Mouse (Mus musculus) E14TG2a.4 (cell line): ENCODE measurements at regions not wholly inside any gene's neighbourhood (a gene's known extent, or its start where the extent isn't known, plus 50 kb on each side); places are given as distances from the start of the nearest gene placed in this dataset.

ENCODE experiments used
- H3K27me3 ChIP-seq: 2 replicates; pipeline ENCODE4 v1.6.1; 2014; ENCODE audit warnings: low read length, control low read depth; ENCODE audit not compliant: insufficient read depth
- H3K36me3 ChIP-seq: 2 replicates; pipeline ENCODE4 v1.6.1; 2014; ENCODE audit warnings: low read length, control low read depth; ENCODE audit not compliant: insufficient read depth
- H3K4me1 ChIP-seq: replicated peaks from 2 replicates; pipeline ENCODE4 v1.6.1; 2014; ENCODE audit warnings: low read depth, low read length, control low read depth
- H3K4me3 ChIP-seq: replicated peaks from 2 replicates; pipeline ENCODE4 v1.5.1; 2014; ENCODE audit warnings: mild to moderate bottlenecking, low read length
- H3K9me3 ChIP-seq: 2 replicates; pipeline ENCODE4 v1.6.1; 2014; ENCODE audit warnings: low read length, control low read depth
- CTCF ChIP-seq: conservative IDR thresholded peaks from 2 replicates; pipeline ENCODE4 v1.5.1; 2014; ENCODE audit warnings: low read length
- NANOG ChIP-seq: IDR thresholded peaks from 2 replicates; pipeline ENCODE4 v1.6.1; 2014; ENCODE audit warnings: borderline replicate concordance, low read length, mixed read lengths
- POU5F1 ChIP-seq: IDR thresholded peaks from 2 replicates; pipeline ENCODE4 v1.6.1; 2014; ENCODE audit warnings: low read length, borderline replicate concordance

DNA sequence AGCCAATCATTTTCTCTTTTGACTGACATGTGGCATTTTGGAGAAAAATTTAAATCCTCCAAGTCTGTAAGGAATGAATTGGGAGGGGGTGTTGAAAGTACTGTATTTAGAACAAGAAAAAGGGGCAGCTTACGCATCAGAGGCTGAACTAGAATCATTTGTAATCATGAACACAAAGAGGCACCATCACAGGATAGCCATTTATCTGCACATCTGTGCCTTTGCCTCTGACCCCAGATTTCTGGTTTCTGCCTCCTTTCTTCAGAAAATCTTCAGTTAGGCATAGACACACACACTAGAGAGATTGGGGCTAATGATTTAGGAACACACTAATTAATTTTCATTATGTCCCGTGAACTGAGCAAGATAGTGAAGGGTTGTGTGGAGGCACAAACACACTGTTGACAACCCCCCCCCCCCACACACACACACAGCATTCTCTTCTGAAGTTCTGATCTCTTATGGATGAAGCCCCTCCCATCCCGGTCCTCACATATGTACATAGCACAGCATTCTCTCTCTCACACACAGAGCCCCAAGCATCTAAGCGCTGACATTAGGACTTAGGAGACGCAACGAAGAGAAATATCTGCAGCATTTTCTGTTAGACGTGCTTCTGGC, 229.9 kb downstream of the Gm765 start:
- Histone ChIP-seq H3K4me3 (no peak overlapping the region), H3K27me3 (no peaks in the 10 kb centered on the region), H3K9me3 (no peaks in the 10 kb centered on the region), H3K4me1 (peaks cover 3% of the 10 kb centered on the region; the same call in 1 of the 2 replicates), H3K36me3 (no peaks in the 10 kb centered on the region)
- TF ChIP-seq NANOG (no peak), POU5F1 (no peak), CTCF (no peak)

DNA sequence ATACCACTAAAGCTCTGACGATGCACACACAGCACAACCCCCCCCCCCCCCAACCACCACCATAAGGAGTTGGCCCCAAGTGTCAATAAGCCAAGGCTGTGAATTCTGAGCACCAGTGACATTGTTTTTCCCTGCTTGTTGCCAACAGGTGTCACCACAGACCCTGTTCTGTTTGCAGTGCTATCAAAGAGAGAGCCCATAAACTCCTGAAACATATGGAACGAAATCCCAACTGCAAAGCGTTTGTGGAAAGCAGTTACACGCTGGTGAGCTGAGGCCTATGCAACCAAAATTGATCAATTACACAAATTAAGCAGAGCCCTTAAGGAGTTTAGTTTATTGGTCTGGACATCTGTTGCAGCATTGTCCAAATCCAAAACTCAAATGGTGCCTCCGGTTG, 235.4 kb downstream of the Gm765 start:
- TF ChIP-seq NANOG (no peak), POU5F1 (no peak)
- no peaks in the 10 kb centered on the region for H3K27me3 ChIP-seq
- no peaks in the 10 kb centered on the region for H3K4me1 ChIP-seq
- H3K9me3 ChIP-seq = no peaks in the 10 kb centered on the region
- H3K4me3 ChIP-seq = no peak overlapping the region
- H3K36me3 ChIP-seq = no peaks in the 10 kb centered on the region

DNA sequence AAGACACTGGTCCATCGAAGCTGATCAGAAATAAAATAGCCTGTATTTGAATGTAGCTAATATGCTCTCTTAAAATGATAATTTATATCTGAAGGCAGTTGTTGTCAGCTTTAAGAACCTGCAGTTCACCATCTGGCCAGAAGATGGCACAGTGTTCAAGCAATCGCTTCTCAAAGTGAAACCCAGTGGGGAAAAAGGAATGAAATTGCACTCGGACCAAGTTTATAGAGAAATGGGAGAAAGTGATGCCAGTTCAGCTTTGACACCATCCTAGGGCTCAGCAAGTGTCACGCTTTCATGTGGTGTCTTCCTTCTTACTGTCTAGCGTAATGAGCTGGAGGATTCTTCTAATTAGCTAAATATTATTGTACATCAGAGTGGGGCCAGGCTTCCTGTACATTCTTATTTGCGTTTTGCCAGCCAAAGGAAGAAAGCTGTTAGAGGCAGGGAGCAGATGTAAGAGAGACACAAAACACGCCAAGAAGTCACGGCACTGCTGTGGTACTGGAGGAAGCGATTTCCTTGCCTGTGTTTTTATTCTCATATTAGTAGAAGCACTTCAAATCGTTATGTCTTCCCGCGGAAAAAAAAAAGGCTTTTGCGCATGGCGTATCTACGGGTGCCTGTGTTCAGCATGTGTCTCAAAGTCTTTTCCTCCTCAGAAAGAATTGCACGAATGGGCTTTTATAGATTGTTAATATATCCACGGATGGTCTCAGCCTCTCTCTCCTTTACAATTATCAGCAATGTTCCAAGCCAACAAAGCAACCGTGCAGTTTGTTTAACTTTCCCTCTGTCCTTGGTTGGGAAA, 237.1 kb downstream of the Gm765 start:
- H3K36me3 ChIP-seq = no peaks in the 10 kb centered on the region
- no peaks in the 10 kb centered on the region for H3K9me3 ChIP-seq
- H3K27me3 ChIP-seq = 0 out of 2 replicates have a peak, but pooled peaks cover 3% of the 10 kb centered on the region
- peak; percentile 84 for TF ChIP-seq CTCF
- no peak for TF ChIP-seq POU5F1
- TF ChIP-seq NANOG = no peak
- H3K4me1 ChIP-seq = no peaks in the 10 kb centered on the region
- H3K4me3 ChIP-seq = no peak overlapping the region

DNA sequence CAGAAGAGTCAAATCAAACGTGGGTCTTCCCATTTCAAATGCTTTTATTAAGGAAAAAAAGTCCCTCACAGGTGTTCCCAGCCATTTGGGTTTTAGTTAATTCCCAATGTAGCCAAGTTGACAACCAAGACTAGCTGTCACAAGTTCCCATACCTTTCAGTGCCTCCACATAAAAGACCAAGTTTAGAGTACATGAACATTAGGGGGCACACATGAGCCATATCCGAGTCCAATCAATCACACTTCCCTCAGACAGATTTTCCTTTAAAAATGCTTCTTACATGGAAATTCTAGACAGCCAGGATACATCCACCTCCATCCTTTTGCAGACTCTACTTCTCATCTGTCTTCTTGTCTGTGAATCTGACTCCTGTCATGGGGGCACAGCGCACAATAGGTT, 238.1 kb downstream of the Gm765 start:
- Histone ChIP-seq H3K36me3 (no peaks in the 10 kb centered on the region), H3K4me1 (no peaks in the 10 kb centered on the region), H3K4me3 (no peak overlapping the region), H3K9me3 (no peaks in the 10 kb centered on the region), H3K27me3 (0 out of 2 replicates have a peak, but pooled peaks cover 3% of the 10 kb centered on the region)
- TF ChIP-seq CTCF (0 out of 2 replicates have a peak, but pooled peaks have one; percentile 14), NANOG (no peak), POU5F1 (no peak)

DNA sequence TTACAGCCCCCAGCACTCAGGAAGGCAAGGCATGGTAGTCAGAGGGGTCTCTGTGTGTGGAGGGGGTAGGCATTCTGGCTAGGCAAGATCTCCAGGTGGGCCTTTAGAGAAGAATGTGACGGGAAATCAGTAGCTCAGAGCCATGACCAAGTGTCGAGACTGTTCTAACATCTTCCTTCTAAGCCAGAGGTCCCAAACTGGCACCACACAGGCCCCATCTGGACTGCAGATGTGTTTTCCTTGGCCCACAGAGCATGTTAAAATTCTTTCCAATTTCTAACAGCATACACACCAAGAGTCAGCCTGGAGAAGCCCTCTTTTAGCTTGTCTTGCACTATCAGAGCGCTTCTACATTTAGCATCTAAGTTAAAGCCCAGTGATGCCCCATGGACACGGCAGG, 241.5 kb downstream of the Gm765 start:
- Histone ChIP-seq H3K9me3 (no peaks in the 10 kb centered on the region), H3K27me3 (0 out of 2 replicates have a peak, but pooled peaks cover 3% of the 10 kb centered on the region), H3K4me1 (no peaks in the 10 kb centered on the region), H3K36me3 (no peaks in the 10 kb centered on the region), H3K4me3 (no peak overlapping the region)
- TF ChIP-seq CTCF (no peak), POU5F1 (no peak), NANOG (no peak)

DNA sequence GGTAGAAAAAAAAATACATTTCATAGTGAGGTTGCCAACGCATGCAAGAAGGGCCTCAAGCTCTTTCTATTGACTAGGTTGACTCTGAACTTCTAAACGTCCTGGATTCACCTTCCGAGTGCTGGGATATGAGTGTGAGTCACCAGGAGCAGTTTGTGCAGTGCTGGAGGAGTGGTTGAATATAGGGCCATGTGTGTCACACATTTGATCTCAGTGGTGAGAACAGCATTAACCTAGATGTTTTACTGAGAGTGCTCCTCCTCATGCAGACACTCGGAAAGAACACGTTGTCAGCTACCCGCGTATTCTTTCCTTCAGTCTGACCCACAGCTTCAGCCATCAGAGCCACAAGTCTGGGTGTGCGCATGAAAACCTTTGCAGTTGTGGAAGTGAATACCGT, 243.4 kb downstream of the Gm765 start:
- no peaks in the 10 kb centered on the region for H3K9me3 ChIP-seq
- H3K27me3 ChIP-seq = 0 out of 2 replicates have a peak, but pooled peaks cover 3% of the 10 kb centered on the region
- TF ChIP-seq CTCF (no peak), NANOG (no peak), POU5F1 (no peak)
- H3K36me3 ChIP-seq = no peaks in the 10 kb centered on the region
- no peak overlapping the region for H3K4me3 ChIP-seq
- no peaks in the 10 kb centered on the region for H3K4me1 ChIP-seq

DNA sequence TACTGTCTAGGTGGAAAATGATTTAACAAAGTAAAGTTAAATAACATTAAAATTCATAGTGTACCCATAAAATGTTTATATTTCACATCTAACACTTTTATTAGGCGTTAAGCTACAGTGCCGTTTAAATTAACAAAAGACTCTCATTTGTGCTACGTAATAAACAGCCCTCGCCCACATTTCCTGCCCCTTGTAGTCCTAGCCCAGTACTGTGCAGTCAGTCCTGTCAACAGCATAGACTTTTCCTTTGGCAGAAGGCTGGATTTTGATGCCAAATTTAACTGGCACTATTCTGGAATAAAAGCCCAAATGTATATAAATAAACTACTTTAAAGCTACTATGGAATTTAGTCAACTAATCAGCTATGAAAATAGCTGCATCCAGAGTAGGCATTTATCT, 247.3 kb downstream of the Gm765 start:
- H3K36me3 ChIP-seq = no peaks in the 10 kb centered on the region
- no peaks in the 10 kb centered on the region for H3K4me1 ChIP-seq
- H3K4me3 ChIP-seq = no peak overlapping the region
- TF ChIP-seq NANOG = no peak
- H3K9me3 ChIP-seq = no peaks in the 10 kb centered on the region
- no peaks in the 10 kb centered on the region for H3K27me3 ChIP-seq

DNA sequence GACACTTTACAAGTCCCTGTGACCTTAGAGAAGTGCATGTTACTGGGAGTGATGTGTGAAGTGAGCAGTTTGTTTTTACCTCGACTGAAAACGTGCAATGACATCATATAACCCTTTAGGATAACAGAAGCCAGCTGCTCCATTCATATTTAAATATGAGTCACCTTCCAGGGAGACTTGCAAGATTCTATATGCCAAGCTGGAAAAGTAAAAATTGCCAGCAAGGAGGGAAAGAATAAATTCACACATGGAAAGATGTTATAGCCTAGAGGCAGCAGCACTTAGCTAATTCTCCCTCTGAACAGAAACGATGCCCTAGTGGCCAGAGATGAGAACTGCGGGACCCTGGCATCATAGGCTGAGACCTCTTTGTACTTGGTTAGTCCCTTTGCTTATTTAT, 253.4 kb downstream of the Gm765 start:
- no peaks in the 10 kb centered on the region for H3K9me3 ChIP-seq
- no peaks in the 10 kb centered on the region for H3K27me3 ChIP-seq
- TF ChIP-seq NANOG (no peak), CTCF (peak; percentile 79)
- no peak overlapping the region for H3K4me3 ChIP-seq
- H3K36me3 ChIP-seq = no peaks in the 10 kb centered on the region
- no peaks in the 10 kb centered on the region for H3K4me1 ChIP-seq

DNA sequence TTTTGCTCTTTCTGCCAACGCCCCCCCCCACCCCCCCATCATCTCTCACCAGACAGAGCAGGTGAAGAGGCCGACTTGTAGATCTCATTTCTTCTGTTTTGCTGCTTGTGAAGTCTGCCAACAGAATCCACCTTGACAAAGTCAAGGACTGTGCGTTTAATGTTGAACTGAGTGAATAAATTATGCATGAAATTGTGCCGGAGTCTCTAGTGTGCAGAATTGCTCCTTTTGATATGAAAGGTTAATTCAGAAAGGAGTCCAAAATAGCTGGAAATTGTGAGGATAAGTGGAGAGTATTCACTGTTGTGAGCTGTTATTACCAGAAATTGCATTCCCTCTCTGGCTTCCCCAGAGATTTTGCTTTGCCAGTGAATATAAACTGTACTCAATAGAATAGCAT, 262.5 kb downstream of the Gm765 start:
- Histone ChIP-seq H3K27me3 (no peaks in the 10 kb centered on the region), H3K4me3 (no peak overlapping the region), H3K9me3 (no peaks in the 10 kb centered on the region), H3K36me3 (no peaks in the 10 kb centered on the region), H3K4me1 (no peaks in the 10 kb centered on the region)
- TF ChIP-seq POU5F1 (no peak), CTCF (no peak), NANOG (no peak)
